Mouse (Mus musculus) gastrocnemius, postnatal 36 days (tissue): ENCODE results near the gene Khdc4. TPM values are rescaled to one million over a fixed set of nuclear protein-coding genes. Genes with fewer than 3 reads are reported as not detected.

Experiments used
- DNase-seq, 2 experiments: peaks; one replicate each; pipeline ENCODE4 v3.0.0; 2022
- intact Hi-C: fragments of 180-260 bp; cut with DNase I; formaldehyde crosslinking; loops from one replicate; pipeline ENCODE4 v1.15.1; 2025
- total RNA-seq, 2 experiments: library from RNA; stranded (reverse); gene quantifications; 2 replicates each; pipeline ENCODE4 v1.2.3; 2021

Gene Khdc4
- total RNA-seq, 2 experiments from 2014 or later = 19.9 to 25.0 TPM

DNA sequence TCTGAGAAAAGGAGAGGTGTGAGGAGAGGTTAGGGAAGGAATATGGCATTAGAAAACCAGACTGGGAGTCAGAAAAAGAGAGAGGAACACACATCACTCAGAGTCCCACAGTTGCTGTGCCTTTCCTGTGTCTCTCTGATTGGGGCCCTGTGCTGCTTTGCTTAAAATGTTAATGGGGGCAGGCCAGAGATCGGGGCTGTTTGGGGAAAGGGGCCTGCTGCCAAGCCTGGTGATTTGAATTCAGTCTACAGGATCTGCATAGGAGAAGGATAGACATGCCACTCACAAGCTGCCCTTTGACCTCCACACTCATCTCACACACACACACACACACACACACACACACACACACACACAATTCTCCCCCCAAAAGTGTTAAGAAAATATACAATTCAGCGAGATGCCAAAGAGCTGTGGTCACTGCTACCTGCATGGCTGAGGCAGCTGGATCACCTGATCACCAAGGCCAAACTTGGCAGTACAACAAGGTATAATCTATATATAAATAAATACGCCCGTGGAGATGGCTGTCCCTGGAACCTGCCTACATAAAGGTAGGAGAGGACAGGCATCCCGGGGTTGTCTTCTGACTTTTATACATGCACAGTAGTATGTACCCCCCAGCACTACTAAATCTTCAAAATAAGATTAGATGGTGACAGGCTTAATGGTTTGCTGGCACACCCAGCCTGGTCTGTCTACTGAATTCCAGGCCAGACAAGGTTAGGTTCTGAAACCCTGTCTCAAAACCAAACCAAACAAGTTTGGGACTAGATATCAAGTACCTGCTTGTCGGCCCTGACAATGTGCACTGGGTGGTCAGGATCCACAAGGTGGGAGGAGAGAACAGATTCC lies 31.9 kb upstream of the Khdc4 start:
- DNase-seq = no peak
- intact Hi-C loops = no loop called here

DNA sequence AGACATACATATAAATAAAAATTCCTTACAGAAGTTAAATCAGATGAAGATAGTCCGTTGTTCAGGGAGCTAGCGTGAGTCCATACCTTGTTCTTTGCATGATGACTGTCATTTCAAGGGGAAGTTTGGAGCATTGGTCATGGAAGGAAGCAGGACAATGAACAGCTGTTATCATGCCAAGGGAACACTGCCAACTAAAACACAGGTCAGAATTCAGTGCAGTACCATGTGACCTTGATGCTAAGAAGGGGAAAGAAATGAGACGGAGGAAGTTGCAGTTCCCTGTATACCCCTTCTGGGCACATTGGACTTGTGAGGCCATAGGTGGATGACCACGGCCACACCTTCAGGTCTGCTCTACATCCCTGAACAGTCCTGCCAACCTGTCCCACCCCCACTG lies 31.0 kb upstream of the Khdc4 start:
- DNase-seq = no peak
- intact Hi-C loops = no loop called here

DNA sequence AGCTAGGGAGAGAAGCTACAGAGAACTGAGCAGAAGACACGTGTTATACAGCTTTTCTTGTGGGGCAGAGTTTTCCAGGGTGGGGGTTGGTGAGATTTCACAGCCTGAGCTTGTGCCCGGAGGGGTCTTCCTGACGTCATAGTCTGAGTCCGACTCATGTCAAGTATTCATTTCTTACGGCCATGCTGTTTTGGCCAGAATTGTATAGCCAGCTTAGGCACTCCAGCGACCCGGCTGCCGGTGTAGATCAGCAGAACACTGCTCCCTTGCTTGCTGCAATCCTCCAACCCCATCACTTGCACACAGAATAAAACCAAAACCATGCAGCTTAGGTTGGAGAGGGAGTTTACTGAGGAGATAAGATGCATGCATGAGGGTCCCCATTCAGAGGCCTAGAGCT lies 30.0 kb upstream of the Khdc4 start:
- DNase-seq = no peak
- intact Hi-C loops = no loop called here

DNA sequence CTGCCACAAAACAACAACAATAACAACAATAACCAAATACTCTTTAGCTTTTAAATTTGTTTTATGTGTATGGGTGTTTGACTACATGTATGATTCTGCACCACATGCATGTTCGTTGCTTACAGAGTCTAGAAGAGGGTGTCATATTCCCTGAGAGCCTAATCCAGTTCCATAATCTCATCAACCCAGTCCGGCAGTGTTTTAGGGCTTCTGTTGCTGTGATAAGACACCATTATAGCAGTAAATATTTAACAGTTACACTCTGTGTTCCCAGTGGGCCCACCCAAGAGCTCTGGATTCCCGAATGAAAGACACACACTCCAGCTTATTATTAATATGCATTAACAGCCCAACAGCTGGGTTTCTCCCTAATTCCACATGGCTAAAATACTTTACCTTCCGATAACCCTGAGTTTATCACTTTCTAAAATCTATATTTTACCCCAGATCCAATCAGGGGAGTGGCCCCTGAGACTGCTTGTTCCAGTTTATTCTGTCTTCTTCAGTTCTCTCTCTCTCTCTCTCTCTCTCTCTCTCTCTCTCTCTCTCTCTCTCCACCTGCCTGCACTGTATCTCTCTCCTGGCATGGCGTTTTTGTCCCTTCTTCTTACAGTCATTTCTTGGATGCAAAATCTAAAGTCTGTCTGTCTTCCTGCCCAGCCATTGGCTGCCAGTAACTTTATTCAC lies 27.0 kb upstream of the Khdc4 start:
- no peak for DNase-seq

DNA sequence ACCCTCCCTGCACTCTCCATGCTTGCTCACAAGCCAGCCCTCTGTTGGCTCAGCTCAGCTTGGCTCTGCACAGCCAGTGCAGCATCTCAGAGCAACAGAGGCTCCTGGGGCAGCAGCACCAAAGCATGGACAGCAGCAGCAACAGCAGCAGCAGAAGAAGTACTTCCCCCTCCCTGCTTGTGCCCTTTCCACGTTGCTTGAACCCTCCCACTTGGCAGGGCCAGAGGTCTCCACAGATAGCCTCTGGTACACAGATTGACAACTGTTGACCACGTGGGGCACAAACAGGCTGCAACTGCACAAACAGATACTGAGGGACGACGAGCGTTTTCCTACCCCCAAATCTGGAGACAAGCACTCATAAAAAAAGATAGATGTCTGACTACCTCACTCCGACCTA lies 25.8 kb upstream of the Khdc4 start:
- intact Hi-C loops = no loop called here
- no peak for DNase-seq

More for the DNA sequence above, 27.0 kb upstream of the Khdc4 start:
- intact Hi-C loops = no loop called here

DNA sequence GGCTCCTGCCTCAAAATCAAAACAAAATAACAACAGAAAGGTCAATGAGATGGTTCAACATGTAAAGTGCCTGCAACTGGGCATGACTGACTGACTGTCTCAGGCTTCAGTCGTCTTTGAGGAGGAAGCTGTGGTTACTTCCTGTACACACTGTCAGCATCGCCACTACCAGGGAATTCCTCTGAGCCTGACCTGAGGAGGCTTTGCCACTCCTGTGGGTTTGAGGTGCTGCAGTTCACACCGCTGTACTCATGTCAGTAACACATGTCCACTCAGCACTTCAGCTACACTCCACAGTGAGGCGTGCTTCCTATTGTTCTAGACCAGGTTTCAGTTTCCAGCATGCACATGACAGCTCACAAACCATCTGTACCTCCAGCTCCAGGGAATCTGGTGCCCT lies 21.5 kb upstream of the Khdc4 start:
- no peak for DNase-seq
- intact Hi-C loops = no loop called here

DNA sequence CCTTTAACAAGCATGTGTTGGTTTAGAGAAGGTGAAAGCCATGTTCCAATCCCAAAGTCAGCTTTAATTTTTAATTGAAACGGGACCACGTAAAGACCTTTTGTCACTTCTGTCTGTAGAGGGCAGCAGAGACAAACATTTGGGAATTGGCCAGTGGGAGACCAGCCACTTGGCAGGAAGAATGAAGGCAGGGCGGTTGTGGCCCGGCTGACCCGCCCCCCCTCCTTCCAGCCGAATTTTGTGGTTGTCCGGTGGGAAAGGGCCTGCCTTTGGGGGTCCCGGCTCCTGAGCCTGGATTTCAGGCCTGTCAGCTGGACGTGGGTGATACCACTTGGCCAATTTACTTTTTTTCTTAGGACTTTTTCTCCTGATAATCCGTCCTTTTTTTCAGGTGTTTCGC lies 8.2 kb upstream of the Khdc4 start:
- DNase-seq = peak; percentile 62 to 74
- intact Hi-C loops = loop anchor here (5.0 kb wide), 1 partner anchor 60 kb away; no protein-coding TSS in a partner anchor

DNA sequence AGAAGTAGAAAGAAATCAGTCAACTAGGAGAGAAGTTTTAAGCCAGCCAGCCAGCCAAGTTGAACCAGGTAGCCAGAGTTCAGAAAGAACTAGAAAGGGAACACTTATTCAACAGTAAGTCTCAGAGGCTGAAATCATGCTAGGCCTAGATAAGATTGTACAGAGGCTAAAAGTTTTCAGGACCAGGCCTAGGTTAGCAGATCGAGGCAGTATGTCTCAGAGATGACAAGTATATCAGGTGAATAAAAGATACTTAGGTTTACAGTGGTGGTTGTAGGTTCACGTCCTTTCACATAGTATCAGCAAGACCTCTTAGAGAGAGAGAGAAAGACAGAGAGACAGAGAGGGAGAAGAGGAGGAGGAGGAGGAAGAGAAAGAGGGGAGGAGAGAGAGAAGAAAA lies 1.8 kb upstream of the Khdc4 start:
- DNase-seq = no peak
- intact Hi-C loops = loop anchor here (10.0 kb wide), 1 partner anchor 389 kb away; the partner anchor contains the start of genes Cct3 and Tsacc

DNA sequence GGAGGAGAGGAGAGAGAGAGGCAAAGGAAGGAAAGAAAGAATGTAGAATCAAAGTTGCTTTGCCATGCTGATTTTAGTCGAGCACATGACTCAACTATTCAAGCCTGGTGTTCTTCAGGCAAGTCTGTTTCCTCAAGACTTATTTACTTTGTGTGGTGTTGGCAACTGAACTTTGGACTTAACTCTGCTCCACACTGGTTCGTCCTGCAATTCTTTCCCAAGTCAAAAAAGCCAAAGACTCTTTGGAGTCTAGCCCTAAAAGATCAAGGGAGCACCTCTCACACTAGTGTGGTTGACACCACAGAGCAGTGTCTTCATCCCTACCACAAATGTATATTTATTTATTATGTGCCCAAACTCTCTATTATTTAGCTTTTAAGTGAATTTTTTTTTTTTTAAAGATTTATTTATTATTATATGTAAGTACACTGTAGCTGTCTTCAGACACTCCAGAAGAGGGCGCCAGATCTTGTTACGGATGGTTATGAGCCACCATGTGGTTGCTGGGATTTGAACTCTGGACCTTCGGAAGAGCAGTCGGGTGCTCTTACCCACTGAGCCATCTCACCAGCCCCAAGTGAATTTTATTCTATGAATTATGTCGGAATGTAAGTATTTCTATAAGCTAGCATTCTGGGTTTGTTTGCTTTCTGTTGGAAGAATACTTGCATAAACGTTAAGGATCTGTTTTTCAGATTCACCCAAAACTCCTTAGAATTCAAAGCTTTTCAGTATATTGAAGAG lies 1.2 kb upstream of the Khdc4 start:
- intact Hi-C loops = loop anchor here (10.0 kb wide), 1 partner anchor 390 kb away; the partner anchor contains the start of genes Cct3 and Tsacc
- no peak for DNase-seq

DNA sequence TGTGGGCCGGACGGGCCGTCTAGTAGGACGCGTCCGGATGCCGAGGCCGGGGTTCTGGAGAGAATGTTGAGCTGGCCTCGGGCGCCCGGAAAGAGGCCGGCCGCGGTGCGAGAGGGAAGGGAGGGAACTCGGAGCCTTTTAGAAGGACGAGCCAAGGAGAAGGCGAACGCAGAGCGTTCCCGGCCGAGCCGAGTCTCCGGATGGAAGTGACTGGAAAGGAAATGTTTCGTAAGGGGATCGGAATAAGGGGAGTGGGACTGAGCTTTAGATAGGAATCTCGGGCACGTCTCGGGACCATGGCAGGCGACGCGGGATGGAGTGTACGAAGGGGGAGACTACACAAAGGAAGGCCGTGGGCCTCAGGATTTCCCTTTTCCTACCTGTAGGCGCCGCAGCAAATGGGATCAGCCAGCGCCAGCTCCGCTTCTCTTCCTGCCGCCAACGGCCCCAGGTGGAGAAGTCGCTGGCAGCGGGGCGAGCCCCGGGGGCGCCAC lies 402 bp downstream of the Khdc4 start:
- intact Hi-C loops = loop anchor here (10.0 kb wide), 1 partner anchor 391 kb away; the partner anchor contains the start of genes Cct3 and Tsacc
- DNase-seq = no peak

DNA sequence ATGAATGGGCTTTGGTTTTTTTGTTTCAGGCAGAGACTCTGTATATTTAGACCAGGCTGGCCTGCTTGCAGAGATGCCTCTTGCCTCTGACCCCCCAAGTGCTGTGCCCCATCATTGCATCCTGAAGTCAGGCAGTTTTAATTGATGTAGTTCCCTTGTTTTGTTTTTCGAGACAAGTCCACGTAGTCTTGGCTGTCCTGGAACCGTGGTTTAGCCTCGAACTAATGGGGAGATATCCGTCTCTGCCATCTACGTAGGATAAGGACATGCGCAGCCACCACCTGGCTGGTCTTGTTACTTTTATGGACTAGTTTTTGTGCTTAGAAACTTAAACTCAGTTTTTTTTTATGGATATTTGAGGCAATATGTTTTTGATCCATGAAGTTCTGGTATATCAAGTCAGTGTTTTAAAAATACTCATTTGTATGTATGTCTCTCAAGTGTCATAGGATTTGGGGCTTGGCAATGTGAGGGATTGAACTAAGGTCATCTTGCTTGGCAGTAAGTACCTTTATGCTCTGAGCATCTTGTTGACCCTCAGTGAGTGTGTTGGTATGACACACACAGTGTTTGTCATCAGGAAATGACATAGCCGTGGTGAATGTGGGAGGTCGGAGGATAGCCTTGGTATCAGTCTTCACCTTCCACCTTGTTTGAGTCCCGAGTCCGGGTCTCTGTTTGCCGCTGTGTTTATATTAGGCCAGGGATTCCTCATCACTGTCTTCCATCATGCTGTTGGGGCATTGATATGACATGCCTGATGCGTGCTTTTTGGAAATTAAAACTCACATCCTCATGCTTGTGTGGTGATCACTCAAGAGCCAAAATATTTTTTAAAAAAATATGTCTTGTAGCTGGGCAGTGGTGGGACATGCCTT lies 1.4 kb downstream of the Khdc4 start:
- DNase-seq = no peak
- intact Hi-C loops = loop anchor here (10.0 kb wide), 1 partner anchor 392 kb away; the partner anchor contains the start of genes Cct3 and Tsacc

DNA sequence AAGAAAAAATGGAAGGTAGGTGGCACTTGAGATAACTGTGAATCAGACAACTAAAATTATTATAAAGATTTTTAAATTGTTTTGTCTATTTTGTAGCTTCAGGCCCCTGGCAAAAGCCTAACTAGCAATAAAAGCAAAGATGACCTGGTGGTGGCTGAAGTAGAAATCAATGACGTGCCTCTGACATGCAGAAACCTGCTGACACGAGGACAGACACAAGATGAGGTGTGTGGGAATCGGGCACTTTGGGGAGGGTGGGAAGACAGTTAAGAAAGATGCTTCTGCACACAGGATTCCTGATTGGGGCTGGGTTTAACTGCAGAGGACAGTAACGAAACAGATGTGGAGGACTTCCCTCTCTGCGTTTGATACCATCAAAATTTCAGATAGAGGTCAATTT lies 3.5 kb downstream of the Khdc4 start:
- no peak for DNase-seq
- intact Hi-C loops = loop anchor here (10.0 kb wide), 1 partner anchor 394 kb away; the partner anchor contains the start of genes Cct3 and Tsacc

DNA sequence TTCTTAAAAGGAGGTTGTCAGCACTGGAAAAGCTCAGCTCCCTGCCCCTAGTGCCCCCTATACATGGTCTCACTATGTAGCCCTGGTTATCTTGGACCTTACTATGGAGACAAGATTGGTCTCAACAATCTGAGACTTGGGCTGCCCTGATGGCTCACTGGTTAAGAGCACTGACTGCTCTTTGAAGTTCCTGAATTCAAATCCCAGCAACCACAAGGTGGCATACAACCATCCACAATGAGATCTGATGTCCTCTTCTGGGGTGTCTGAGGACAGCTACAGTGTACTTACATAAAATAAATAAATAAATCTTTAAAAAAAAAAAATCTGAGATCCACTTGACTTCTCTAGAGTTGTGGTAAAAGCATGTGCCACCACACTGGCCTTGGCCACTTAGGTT lies 9.9 kb downstream of the Khdc4 start:
- intact Hi-C loops = loop anchor here (10.0 kb wide), 1 partner anchor 381 kb away; no protein-coding TSS in a partner anchor
- DNase-seq = no peak

DNA sequence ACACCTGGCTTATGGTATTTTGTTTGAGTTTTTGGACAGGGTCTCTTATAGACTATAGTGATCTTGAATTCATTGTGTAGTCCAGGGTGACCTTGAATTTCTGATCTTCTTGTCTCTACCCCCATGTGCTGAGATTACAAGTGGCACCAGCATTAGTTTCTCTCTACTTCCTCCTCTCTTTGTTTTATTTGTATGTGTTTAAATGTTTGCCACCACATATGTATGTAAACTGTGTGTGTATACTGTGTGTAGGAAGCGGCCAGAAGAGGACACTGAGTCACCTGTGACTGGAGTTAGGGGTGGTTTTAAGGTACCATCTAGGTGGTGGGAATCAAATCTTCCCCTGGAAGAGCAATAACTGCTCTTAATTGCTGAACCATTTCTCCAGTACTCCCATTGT lies 12.4 kb downstream of the Khdc4 start:
- intact Hi-C loops = loop anchor here (10.0 kb wide), 1 partner anchor 383 kb away; no protein-coding TSS in a partner anchor
- DNase-seq = no peak

DNA sequence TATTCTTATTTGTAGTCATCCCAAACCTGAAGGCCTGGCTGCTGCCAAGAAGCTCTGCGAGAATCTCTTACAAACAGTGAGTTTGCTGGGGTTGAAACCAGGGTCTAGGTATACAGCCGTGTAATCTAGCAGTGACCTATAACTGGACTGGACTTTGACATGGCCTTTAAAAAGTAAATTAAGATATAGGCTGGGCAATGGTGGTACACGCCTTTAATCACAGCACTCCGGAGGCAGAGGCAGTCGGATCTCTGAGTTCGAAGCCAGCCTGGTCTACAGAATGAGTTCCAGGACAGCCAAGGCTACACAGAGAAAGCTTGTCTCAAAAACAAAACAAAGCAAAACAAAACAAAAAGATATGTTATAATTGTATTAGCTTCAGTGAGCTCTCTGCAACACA lies 13.2 kb downstream of the Khdc4 start:
- intact Hi-C loops = loop anchor here (10.0 kb wide), 1 partner anchor 384 kb away; no protein-coding TSS in a partner anchor
- no peak for DNase-seq

DNA sequence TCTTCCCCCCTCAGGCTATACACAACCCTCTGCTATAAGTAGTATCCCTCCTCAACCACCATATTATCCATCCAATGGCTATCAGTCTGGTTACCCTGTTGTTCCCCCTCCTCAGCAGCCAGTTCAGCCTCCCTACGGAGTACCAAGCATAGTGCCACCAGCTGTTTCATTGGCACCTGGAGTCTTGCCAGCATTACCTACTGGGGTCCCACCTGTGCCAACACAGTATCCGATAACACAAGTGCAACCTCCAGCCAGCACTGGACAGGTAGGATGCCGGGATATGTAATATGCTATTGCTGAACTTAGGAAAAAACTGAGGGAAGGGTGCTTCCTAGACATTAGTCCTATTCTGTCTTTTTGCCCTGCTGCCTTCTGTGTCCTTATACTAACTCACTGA lies 14.6 kb downstream of the Khdc4 start:
- intact Hi-C loops = loop anchor here (10.0 kb wide), 1 partner anchor 335 kb away; no protein-coding TSS in a partner anchor
- DNase-seq = no peak

DNA sequence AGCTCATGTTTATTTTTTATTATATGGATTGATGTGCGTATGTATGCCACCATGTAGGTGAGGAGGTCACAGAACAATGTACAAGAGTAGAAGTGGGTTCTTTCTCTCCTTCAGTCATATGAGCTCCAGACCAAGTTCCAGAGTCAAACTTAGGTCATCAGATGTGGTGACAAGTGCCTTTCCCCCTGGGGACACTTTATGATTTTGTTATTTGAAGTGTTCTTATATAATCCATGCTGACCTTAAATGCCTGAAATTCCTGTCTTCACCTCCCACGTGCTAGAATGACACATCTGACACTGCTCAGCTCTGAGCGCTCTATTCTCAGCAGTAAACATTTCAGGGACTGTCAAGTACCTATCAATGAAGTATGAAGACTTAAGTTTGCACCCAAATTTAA lies 15.6 kb downstream of the Khdc4 start:
- intact Hi-C loops = loop anchor here (10.0 kb wide), 1 partner anchor 334 kb away; no protein-coding TSS in a partner anchor
- DNase-seq = no peak

DNA sequence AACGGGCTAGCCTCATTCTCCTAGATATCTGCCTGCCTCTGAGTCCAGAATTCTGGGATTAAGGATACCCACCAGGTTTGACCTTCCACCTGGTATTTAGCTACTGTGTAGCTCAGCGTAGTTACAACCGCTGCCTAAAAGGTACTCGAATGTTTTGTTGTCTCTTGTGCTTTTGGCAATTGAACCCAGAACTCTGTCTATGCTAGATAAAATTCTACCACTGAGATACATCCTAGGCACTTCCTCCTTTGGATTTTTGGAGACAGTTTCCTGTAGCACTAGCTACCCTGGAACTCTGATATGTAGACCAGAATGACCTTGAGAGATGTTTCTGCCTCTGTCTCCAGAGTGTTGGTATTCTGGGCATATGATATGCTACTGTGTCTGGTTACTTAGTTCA lies 28.1 kb downstream of the Khdc4 start:
- intact Hi-C loops = no loop called here

DNA sequence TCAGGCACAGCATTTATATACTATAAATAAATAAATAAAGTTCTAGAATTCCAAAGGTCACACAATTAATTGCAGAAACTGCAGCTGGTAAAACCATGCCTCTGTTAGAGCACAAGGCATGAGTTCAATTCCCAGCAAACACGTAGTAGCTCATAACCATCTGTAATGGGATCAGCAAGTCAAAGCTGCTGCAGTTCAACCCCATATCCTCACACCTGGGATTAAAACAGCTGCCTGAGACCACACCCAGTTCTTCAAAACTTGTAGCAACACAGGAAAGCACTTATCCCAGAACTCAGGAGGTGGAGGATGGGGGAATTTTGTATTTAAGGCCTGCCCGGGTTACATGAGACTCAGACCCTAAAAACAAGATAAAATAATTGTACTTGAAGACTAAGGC lies 29.1 kb downstream of the Khdc4 start:
- DNase-seq = no peak
- intact Hi-C loops = no loop called here

More for the DNA sequence above, 28.1 kb downstream of the Khdc4 start:
- no peak for DNase-seq
